Mouse (Mus musculus) midbrain, embryonic 10.5 days (tissue): Measurements from ENCODE around the gene Ltb. TPM values are rescaled to one million over a fixed set of nuclear protein-coding genes. Genes with fewer than 3 reads are reported as not detected.
A peak's percentile ranks its signal among the peaks of the same experiment; 100 is the strongest.
"Not testable (repeated sequence)": the region's sequence is repeated elsewhere in the genome, so short reads cannot be mapped to it uniquely, and the experiment has no call there.

Experiments
- DNase-seq: peaks from one replicate; pipeline ENCODE4 v3.0.0-alpha.2; 2017; ENCODE audit warnings: low spot score
- H3K27ac ChIP-seq: fragments of 300-500 bp; sonication (generic); replicated peaks from 2 replicates; pipeline ENCODE4 v1.5.1; 2016; ENCODE audit warnings: mild to moderate bottlenecking
- H3K27me3 ChIP-seq: fragments of 300-500 bp; sonication (generic); 2 replicates; pipeline ENCODE4 v1.6.1; 2016; ENCODE audit warnings: low read depth, mild to moderate bottlenecking; ENCODE audit not compliant: poor library complexity, severe bottlenecking
- H3K36me3 ChIP-seq: fragments of 300-500 bp; sonication (generic); 2 replicates; pipeline ENCODE4 v1.6.1; 2016; ENCODE audit warnings: mild to moderate bottlenecking, moderate library complexity
- H3K4me1 ChIP-seq: fragments of 300-500 bp; sonication (generic); 2 replicates; pipeline ENCODE4 v1.6.1; 2016
- H3K4me3 ChIP-seq: fragments of 300-500 bp; sonication (generic); 2 replicates; pipeline ENCODE4 v1.5.1; 2016; ENCODE audit warnings: mild to moderate bottlenecking, moderate library complexity
- H3K9me3 ChIP-seq: fragments of 300-500 bp; sonication (generic); replicated peaks from 2 replicates; pipeline ENCODE4 v1.6.1; 2016; ENCODE audit warnings: mild to moderate bottlenecking
- WGBS: fragments of 180-500 bp; shearing (Covaris S2); methylation state at CpG from one replicate; pipeline ENCODE4 v1.1.7; 2016; 5-methylcytosine and 5-hydroxymethylcytosine counted together
- polyA plus RNA-seq: library from polyadenylated mRNA; unstranded; fragments of >200 nt; fragmentation: Nextera tagmentation; extraction: Ambion mirVana; gene quantifications from 2 replicates; pipeline ENCODE4 v1.2.1, GENCODE M21; 2016

The Ltb gene
- polyA plus RNA-seq, 1 experiment from 2014 or later = 0.10 TPM

DNA sequence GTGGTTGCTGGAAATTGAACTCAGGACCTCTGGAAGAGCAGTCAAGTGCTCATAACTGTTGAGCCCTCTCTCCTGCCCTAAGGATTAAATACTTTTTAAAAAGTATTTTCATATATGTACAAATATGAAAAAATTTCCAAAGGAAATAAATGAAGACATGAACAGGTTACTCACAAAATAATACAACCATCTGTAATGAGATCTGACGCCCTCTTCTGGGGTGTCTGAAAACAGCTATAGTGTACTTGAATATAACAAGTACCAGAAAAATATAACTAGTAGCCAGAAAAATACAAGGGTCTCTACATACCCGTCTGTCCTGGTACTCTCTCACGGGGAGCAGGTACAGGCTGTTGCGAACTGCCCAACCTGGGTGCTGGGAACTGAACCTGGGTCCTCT lies 30.4 kb downstream of the Ltb start:
- Histone ChIP-seq H3K27ac (no peak overlapping the region), H3K4me1 (0 out of 2 replicates have a peak, but pooled peaks cover 3% of the 10 kb centered on the region), H3K27me3 (no peaks in the 10 kb centered on the region), H3K36me3 (peaks cover 92% of the 10 kb centered on the region), H3K4me3 (no peak overlapping the region), H3K9me3 (no peaks in the 10 kb centered on the region)
- 92% methylated on average over 4 of the region's 4 CpGs for WGBS
- no peak for DNase-seq

DNA sequence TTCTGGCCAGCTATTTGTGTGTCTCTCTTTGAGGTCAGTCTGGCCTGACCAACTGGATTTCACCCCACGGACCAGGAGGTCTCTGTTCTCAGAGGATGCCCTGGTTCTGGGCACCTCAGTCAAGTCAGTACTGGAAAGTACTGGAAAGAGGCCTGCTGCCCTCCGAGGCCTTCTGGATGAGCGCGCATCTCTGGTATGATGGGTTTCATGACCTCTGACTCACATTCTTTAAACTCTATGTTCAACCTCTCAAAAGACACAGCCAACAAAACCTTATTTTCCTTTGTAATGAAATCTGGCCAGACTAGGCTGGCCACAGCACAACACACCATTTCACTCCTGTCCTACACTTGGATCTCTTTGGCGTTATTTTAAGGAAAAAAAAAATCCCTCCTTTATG lies 31.2 kb downstream of the Ltb start:
- DNase-seq = no peak
- WGBS = 95% methylated on average over 5 of the region's 5 CpGs
- 0 out of 2 replicates have a peak, but pooled peaks cover under 1% of the 10 kb centered on the region for H3K4me1 ChIP-seq
- no peak overlapping the region for H3K4me3 ChIP-seq
- peaks cover 91% of the 10 kb centered on the region for H3K36me3 ChIP-seq
- no peaks in the 10 kb centered on the region for H3K9me3 ChIP-seq
- no peak overlapping the region for H3K27ac ChIP-seq
- no peaks in the 10 kb centered on the region for H3K27me3 ChIP-seq

DNA sequence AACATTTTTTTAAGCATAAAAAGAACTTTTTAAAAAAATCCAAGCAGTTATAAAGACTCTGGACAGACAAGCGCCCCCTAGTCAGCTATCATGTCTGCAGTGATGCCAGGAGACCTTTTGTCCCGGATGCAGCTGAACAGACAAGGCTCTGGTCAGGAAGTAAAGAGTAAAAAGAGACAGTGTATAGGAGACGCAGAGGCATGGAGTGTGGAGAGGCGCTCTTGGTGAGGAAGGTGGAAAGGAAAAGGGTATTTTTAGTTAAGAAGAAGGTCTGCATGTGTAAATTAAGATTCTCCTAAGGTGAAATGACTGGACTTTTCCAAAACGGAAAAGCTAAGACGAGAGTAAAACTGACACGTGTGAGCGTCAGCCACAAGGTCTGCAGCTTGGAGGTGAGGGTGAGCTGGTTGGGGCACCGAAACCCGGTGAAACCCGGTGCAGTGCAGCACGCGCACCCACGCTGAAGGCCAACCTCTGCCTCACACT lies 32.4 kb downstream of the Ltb start:
- peaks cover 90% of the 10 kb centered on the region for H3K36me3 ChIP-seq
- H3K27ac ChIP-seq = no peak overlapping the region
- H3K27me3 ChIP-seq = no peaks in the 10 kb centered on the region

DNA sequence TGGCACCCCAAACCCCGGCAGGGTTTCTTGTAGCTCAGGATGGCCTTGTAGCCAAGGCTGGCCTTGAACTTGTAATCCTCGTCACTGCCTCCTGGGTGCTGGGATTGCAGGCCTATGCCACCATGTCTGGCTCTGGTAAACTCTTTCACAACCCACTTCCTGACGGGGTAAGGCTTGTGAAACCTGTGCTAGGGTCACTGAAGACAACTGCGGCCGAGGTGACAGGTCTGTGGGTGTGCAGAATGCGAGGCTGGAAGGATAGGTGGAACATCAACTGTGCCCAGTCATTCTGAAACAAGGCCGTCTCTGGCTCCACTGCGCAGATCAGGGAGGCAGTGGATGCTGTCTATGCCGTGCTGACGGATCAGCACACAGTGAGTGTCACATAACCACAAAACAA lies 36.8 kb downstream of the Ltb start:
- Histone ChIP-seq H3K4me1 (peaks cover 24% of the 10 kb centered on the region), H3K36me3 (peaks cover 68% of the 10 kb centered on the region), H3K27ac (no peak overlapping the region), H3K4me3 (no peak overlapping the region), H3K9me3 (no peaks in the 10 kb centered on the region), H3K27me3 (no peaks in the 10 kb centered on the region)
- WGBS = 92% methylated on average over 10 of the region's 10 CpGs
- no peak for DNase-seq

More for the DNA sequence above, 32.4 kb downstream of the Ltb start:
- Histone ChIP-seq H3K4me1 (no peaks in the 10 kb centered on the region; the same call in 1 of the 2 replicates), H3K4me3 (no peak overlapping the region), H3K9me3 (no peaks in the 10 kb centered on the region)
- no peak for DNase-seq
- 87% methylated on average over 14 of the region's 14 CpGs for WGBS

DNA sequence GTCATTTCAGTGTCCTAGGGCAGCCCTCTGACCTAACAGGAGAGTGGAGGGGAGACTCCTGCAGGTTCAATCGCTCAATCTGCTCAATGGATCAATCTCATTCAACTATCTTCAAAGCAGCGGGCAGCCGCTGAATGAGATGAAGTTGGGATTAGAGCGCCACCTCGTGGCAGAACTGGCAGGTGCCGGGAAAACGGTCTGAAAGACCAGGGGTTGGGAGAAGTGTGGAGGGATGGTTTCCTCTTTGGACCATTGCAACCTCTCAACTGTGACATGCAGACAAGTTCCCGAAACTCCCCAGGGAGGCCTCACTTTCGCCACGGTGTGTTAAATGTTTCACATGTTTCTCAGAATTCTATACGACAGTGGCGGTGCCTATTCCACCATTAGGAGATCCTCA lies 37.8 kb downstream of the Ltb start:
- peak; percentile 85 for DNase-seq
- H3K27ac ChIP-seq = no peak overlapping the region
- no peaks in the 10 kb centered on the region for H3K27me3 ChIP-seq
- WGBS = 14% methylated on average over 12 of the region's 12 CpGs
- 0 out of 2 replicates have a peak overlapping the region, but pooled peaks have one; percentile 30 for H3K4me3 ChIP-seq
- peaks cover 32% of the 10 kb centered on the region for H3K4me1 ChIP-seq
- H3K36me3 ChIP-seq = peaks cover 59% of the 10 kb centered on the region
- no peaks in the 10 kb centered on the region for H3K9me3 ChIP-seq

DNA sequence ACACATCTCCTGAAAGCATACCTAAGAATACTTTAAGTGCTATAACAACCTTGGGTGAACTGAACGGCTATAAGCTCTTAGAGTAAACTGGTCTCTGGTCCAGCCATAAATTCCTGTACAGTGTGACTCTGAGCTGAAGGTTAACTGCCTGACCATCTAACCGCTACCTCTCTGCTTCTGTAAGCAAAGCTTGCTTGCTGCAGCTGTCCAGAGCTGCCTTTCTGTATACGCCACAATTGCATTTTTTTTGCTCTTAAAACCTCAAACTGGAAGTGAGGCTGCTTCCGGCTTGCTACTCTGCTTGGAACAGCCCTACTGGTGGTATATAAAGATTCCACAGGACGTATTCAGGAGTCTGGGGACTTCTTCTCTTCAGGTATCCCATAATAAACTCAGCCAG lies 38.4 kb downstream of the Ltb start:
- no peaks in the 10 kb centered on the region for H3K27me3 ChIP-seq
- H3K4me1 ChIP-seq = peaks cover 33% of the 10 kb centered on the region
- DNase-seq = no peak
- no peak overlapping the region for H3K27ac ChIP-seq
- WGBS = 90% methylated on average over 5 of the region's 5 CpGs
- no peaks in the 10 kb centered on the region for H3K9me3 ChIP-seq
- H3K4me3 ChIP-seq = no peak overlapping the region
- peaks cover 53% of the 10 kb centered on the region for H3K36me3 ChIP-seq

DNA sequence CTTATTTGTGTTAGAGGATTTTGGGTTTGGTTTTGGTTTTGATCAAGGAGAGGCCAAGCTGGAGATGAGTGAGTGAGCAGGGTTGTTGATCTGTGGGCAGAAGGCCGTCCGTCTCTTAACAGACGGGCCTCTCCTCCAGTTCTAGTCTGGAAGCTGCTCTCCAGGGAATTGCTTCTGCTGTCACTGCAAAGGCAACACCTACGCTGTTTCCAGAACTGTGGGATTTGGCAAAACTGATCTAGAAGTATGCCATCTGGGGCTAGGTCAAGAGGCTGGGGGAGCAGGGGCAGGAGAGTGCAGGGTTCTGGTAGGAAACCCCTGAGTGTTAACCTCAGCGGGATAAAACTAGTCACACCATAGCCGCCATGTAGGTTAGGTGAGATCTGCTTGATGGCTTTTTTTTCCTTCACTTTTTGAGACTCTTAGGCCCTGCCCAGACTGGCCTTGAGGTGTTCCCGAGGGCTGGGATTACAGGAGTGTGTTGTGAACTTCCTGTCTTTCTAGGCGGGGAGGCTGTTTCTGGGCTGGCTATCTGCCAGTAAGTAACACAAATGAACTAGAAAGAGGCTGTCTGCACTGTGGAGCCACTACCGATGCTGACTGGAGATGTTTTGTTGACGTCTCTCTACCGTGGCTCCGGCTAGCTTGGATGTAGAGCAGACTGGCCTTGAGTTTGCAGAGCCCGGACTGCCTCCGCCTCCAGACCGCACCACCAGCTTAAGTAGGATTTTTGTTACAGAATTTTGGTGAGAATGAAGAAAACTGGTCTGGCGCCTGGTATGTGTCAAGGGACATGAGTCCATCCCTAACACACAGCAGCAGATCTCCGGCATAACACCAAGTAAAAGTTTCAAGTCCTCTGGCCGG lies 39.1 kb downstream of the Ltb start, which contains the start of gene Atp6v1g2:
Gene Atp6v1g2, plus strand, starts transcription at position 547 of the 867 bp plus-strand sequence.
- H3K9me3 ChIP-seq = no peaks in the 10 kb centered on the region
- DNase-seq = no peak
- no peaks in the 10 kb centered on the region for H3K27me3 ChIP-seq
- H3K4me3 ChIP-seq = peak within 1 kb of the TSS; percentile 78
- H3K27ac ChIP-seq = peak within 1 kb of the TSS; percentile 96
- H3K36me3 ChIP-seq = peaks cover 46% of the 10 kb centered on the region
- H3K4me1 ChIP-seq = peaks cover 33% of the 10 kb centered on the region
- WGBS = 89% methylated on average over 18 of the region's 18 CpGs

DNA sequence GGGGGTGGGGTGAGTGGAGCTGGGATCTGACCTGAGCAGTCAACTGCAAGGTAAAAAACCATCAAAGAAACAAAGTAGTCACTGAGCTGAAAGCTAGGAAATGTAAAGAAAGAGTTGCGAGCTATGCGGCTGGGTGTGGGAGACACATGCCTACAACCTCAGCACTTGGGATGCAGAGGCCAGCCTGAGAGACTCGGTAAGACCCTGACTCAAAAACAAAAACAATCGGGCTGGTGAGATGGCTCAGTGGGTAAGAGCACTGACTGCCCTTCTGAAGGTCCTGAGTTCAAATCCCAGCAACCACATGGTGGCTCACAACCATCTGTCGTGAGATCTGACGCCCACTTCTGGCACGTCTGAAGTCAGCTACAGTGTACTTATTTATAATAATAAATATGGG lies 39.9 kb downstream of the Ltb start:
- H3K27me3 ChIP-seq, H3K9me3 ChIP-seq, H3K27ac ChIP-seq, DNase-seq: not testable (repeated sequence)
- H3K36me3 ChIP-seq = peaks cover 38% of the 10 kb centered on the region
- WGBS = 88% methylated on average over 7 of the region's 7 CpGs
- peaks cover 33% of the 10 kb centered on the region for H3K4me1 ChIP-seq
- peak overlapping the region; percentile 78 for H3K4me3 ChIP-seq

DNA sequence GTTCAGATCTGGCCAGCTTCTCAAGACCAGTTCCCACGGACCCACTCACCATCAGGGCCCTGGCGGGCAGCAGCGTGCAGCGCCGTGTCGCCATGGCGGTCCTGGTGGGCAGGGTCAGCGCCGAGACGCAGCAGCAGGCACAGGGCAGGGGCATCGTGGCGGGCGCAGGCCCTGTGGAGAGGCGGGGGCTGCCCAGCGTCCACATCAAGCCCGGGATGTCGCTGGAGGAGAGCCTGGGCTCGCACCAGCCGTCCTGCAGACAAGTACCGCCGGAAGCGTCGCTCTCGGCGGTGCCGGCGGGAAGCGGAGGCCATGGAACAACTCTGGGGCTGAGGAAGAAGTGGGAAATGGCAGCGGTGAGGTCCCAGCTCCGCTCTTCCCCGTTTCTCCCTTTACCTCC lies 40.7 kb downstream of the Ltb start:
- H3K36me3 ChIP-seq = peaks cover 30% of the 10 kb centered on the region
- peak overlapping the region; percentile 78 for H3K4me3 ChIP-seq
- H3K9me3 ChIP-seq = no peaks in the 10 kb centered on the region
- no peaks in the 10 kb centered on the region for H3K27me3 ChIP-seq
- WGBS = 14% methylated on average over 31 of the region's 31 CpGs
- H3K4me1 ChIP-seq = peaks cover 33% of the 10 kb centered on the region
- peak; percentile 60 for DNase-seq
- H3K27ac ChIP-seq = peak overlapping the region; percentile 96

DNA sequence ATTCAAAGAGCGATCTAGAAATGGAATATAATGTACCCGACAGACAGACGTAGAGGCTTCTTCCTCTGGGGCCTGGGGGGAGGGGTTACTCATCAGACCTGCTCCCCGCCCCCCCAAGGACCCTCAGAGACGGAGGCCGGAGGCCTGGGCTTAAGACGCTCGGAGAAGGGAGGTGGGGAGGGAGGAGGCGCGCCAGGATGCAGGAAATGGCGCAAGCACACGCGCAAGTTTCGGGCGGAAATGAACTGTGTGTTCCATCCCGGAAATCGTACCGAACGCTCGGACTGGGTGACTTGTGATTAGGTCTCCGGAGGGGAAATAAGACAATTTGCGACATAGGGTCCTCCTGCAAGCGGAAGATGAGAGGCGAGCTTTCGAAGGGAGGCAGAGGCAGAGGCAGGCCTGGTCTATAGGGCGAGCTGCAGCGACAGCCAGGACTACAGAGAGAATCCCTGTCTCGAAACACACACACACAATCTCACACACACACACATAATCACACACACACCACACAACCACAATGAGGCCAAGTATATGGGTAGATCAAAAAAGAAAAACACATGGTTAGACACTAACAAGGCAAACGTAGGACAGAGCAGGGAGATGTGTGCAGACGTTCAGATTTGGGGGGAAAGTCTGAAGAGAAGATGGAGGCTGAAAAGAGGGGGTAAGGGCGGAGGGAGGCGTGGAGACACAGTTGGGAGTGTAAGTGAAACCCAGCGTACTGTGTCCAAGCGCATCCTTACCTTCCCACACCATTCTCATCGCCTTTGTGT lies 41.6 kb downstream of the Ltb start, which contains the start of gene Nfkbil1:
Gene Nfkbil1, minus strand, starts transcription at position 179 of the 776 bp plus-strand sequence.
- WGBS = under 1% methylated on average over 35 of the region's 35 CpGs
- Histone ChIP-seq H3K27me3 (no peaks in the 10 kb centered on the region), H3K4me1 (peaks cover 42% of the 10 kb centered on the region), H3K27ac (peak within 1 kb of the TSS; percentile 96), H3K9me3 (no peaks in the 10 kb centered on the region), H3K4me3 (peak within 1 kb of the TSS; percentile 78), H3K36me3 (peaks cover 22% of the 10 kb centered on the region)
- peak; percentile 90 for DNase-seq

DNA sequence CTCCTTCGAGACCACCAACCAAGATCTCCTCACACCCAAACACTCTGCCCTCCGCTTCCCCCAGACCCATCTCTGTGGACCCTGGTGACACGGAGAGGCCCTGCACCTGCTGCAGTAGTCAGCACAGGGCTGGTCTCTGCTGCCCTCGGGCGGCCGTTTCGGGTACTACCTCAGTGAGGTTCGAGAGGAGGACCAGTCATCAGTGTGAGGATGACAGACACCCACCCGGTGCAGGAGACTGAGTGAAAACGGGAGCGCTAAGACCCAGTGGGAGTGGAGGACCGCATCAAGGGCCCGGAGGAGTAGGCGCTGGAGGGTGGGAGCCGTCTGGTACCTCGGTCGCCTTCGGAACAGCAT lies 42.1 kb downstream of the Ltb start:
- Histone ChIP-seq H3K27ac (peak overlapping the region; percentile 96), H3K9me3 (no peaks in the 10 kb centered on the region), H3K4me1 (peaks cover 45% of the 10 kb centered on the region), H3K4me3 (peak overlapping the region; percentile 78), H3K27me3 (no peaks in the 10 kb centered on the region), H3K36me3 (peaks cover 16% of the 10 kb centered on the region)
- peak; percentile 96 for DNase-seq
- 2% methylated on average over 18 of the region's 18 CpGs for WGBS

DNA sequence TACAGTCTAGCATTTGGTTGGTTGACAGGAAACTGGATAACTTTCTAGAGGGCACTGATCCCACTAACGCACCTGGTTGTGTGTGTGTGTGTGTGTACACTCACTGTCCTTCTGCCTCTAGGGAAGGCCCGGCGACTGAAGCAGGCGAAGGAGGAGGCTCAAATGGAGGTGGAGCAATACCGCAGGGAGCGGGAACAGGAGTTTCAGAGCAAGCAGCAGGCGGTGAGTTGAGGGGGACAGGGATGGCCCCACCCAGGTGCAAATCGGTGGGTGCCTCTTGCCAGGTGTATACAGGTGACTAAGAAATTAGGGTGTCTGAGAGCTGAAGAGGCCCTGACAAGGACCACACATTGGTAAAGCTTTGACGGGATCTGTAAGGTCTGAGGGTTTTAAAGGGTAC lies 42.8 kb downstream of the Ltb start:
- peaks cover 15% of the 10 kb centered on the region for H3K36me3 ChIP-seq
- 79% methylated on average over 9 of the region's 9 CpGs for WGBS
- no peak for DNase-seq
- no peak overlapping the region for H3K27ac ChIP-seq
- H3K27me3 ChIP-seq = no peaks in the 10 kb centered on the region
- H3K4me1 ChIP-seq = peaks cover 41% of the 10 kb centered on the region
- H3K4me3 ChIP-seq = peak overlapping the region; percentile 78; the same call in 1 of the 2 replicates
- no peaks in the 10 kb centered on the region for H3K9me3 ChIP-seq
